Mouse (Mus musculus) bone marrow, adult 2 months (tissue): ENCODE measurements at regions not wholly inside any gene's neighbourhood (a gene's known extent, or its start where the extent isn't known, plus 50 kb on each side); places are given as distances from the start of the nearest gene placed in this dataset.
A peak's percentile ranks its signal among the peaks of the same experiment; 100 is the strongest.

Source experiments
- H3K27ac ChIP-seq: fragments of 200-500 bp; 2 replicates; pipeline ENCODE4 v1.5.1; 2012; ENCODE audit warnings: low read depth, mild to moderate bottlenecking, control low read depth, inconsistent platforms, low read length; ENCODE audit not compliant: control insufficient read depth, poor library complexity, insufficient read depth
- H3K4me1 ChIP-seq: fragments of 200-500 bp; 2 replicates; pipeline ENCODE4 v1.6.1; 2011; ENCODE audit warnings: low read length; ENCODE audit not compliant: control insufficient read depth, insufficient read depth
- H3K4me3 ChIP-seq: fragments of 200-500 bp; replicated peaks from 2 replicates; pipeline ENCODE3; 2011; ENCODE audit warnings: mild to moderate bottlenecking, low read depth, low read length, control low read depth; ENCODE audit not compliant: control insufficient read depth
- CTCF ChIP-seq: fragments of 200-500 bp; IDR thresholded peaks from 2 replicates; pipeline ENCODE4 v1.5.1; 2011; ENCODE audit warnings: low read length, control low read depth; ENCODE audit not compliant: control insufficient read depth, insufficient read depth
- POLR2A ChIP-seq: fragments of 200-500 bp; IDR thresholded peaks from 2 replicates; pipeline ENCODE4 v1.6.1; 2011; ENCODE audit warnings: low read depth, mild to moderate bottlenecking, control low read depth, low read length, borderline replicate concordance; ENCODE audit not compliant: control insufficient read depth
- WGBS: fragments of 180-500 bp; shearing (Covaris S2); methylation state at CpG from one replicate; pipeline ENCODE4 v1.1.7; 2018; 5-methylcytosine and 5-hydroxymethylcytosine counted together

- 32% methylated on average over 5 of the region's 5 CpGs for WGBS
- no peak overlapping the region for H3K4me3 ChIP-seq
- TF ChIP-seq POLR2A (no peak), CTCF (peak; percentile 54)
- no peak overlapping the region for H3K27ac ChIP-seq
- H3K4me1 ChIP-seq = no peaks in the 10 kb centered on the region
These were observed 161.7 kb downstream of the Minar1 start for GRCm38 (mm10) chr9:89461190-89461589.

- WGBS = 70% methylated on average over 3 of the region's 3 CpGs
- H3K4me1 ChIP-seq = no peaks in the 10 kb centered on the region
- H3K27ac ChIP-seq = no peak overlapping the region
- H3K4me3 ChIP-seq = no peak overlapping the region
- no peak for TF ChIP-seq CTCF
- TF ChIP-seq POLR2A = no peak
These were observed 166.3 kb downstream of the Minar1 start for GRCm38 (mm10) chr9:89456666-89457065.

GRCm38 (mm10) chr9:89449656-89450055 is 173.3 kb downstream of the Minar1 start:
- 86% methylated on average over 6 of the region's 6 CpGs for WGBS
- no peak for TF ChIP-seq CTCF
- no peak for TF ChIP-seq POLR2A
- no peak overlapping the region for H3K4me3 ChIP-seq
- H3K4me1 ChIP-seq = no peaks in the 10 kb centered on the region
- no peak overlapping the region for H3K27ac ChIP-seq
